Mouse (Mus musculus) gastrocnemius, adult 8-10 months (tissue): Measurements from ENCODE around the gene Gm21970. TPM values are rescaled to one million over a fixed set of nuclear protein-coding genes. Genes with fewer than 3 reads are reported as not detected.
A peak's percentile ranks its signal among the peaks of the same experiment; 100 is the strongest.

Experiments
- DNase-seq, 2 experiments: peaks; one replicate each; pipeline ENCODE4 v3.0.0; 2022; ENCODE audit warnings: low spot score in 2 of 2
- total RNA-seq, 4 experiments: library from RNA; stranded (reverse); gene quantifications; 2 replicates each; pipeline ENCODE4 v1.2.4; 2022

Gm21970 gene
- total RNA-seq, 4 experiments from 2014 or later: 1.3 TPM; not detected in 3

DNA sequence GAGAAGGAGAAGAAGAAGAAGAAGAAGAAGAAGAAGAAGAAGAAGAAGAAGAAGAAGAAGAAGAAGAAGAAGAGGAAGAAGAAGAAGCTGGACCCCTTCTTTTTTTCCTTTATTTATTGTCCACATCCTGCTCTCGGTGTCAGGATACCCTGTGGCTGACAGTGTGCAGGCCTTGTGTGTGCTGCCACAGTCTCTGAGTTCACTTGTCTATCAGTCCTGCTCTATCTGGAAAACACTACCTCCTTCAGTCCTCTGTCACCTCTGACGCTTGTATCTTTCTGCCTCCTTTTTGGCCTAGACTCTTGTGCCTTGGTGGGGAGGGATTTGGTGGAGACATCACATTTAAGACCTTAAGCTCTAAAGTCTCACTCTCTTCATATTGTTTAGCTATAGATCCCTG is 71.9 kb downstream of the Gm21970 start:
- DNase-seq: no peak

DNA sequence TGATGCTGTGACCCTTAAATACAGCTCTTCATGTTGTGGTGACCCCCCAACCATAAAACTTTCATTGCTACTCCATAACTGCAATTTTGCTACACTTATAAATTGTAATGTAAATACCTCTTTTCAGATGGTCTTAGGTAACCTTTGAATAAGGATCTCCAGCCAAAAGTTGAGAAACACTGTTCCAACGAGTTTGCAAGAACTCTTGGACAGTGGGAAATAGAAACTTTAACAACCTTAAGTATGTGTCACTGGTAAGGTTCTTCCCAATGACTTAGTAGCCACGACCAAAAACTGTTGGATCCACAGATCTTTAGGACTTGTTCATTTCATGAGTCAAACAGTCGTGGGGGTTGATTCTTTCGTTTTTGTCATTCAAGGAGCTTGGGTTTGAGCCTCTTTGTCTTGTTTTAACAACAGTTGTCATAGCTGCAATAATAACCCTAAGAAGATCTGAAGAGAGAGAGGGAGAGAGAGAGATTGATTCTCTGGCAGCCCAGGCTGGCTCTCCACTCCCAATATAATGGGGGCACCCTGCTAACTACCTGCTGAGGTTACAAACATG is 72.4 kb downstream of the Gm21970 start:
- DNase-seq: no peak

DNA sequence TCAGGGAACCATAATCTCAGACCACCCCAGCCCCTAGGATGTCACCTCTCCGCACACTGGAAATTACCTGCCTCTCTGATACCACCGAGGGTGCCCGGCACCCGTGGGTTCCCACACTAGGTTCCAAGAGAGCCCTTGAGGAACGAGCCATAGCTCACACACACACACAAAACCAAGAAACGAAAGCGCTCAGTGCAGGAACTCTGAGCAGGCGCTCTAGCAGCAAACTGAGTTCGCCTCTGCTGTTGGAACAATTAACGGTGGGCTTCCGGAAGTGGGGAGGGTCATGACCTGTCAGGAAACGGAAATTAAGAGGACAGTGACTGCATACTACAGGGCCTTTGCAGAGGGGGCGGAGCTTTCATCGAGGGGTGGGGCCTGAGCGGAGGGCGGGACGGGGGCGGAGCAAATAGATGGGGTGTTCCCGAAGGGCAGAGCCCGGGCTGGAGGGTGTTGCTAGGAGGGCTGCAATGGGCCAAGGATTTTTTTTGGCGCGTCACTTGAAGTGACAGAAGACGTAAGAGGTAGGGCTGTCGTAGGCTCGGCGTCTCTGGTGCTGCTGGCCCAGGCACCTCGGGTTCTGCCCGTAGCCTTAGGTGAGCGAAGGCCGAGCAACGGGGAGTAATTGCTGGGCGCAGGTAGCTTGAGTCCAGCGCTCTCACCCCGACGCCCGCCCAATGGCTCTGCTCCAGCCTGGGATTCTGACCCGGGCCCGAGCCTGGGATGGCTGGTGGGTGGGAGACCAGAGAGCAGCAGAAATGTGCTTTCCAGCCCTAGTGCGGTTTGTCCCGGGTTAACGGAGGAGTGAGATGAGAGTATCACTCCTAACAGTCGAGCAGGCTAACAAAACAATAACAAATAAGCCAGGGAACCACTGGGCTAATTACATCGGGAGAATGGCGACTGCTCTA is 73.3 kb downstream of the Gm21970 start:
- DNase-seq: peak; percentile 68 to 76

DNA sequence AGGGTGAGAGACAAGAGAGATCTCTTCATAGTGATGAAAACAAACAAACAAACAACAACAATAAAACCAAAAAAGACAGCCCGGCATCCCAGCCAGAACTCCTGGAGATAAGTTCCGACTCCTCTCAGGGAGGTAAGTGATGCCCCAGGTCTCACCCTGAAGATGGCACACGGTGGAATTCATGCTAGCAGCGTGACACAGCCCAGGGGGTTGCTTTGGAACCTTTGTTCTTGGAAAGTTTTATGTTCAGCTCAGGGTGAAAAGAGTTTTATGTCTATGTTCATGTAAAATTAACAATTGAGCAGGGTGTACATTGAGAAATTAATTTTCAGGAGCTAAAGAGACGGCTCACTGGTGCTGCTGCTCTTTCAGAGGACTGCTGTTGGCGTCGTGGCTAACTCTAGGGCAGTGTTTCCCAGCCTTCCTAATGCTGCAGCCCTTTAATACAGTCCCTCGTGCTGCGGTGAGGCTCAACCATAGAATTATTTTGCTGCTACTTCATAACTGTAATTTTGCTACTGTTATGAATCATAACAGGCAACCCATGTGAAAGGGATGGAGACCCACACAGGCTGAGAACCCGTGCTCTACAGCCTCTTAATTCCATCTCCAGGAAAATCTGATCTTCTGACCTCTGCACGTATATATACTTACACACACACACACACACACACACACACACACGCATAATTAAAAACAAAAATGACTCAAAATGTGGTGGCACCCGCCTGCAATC is 74.2 kb downstream of the Gm21970 start:
- no peak for DNase-seq

DNA sequence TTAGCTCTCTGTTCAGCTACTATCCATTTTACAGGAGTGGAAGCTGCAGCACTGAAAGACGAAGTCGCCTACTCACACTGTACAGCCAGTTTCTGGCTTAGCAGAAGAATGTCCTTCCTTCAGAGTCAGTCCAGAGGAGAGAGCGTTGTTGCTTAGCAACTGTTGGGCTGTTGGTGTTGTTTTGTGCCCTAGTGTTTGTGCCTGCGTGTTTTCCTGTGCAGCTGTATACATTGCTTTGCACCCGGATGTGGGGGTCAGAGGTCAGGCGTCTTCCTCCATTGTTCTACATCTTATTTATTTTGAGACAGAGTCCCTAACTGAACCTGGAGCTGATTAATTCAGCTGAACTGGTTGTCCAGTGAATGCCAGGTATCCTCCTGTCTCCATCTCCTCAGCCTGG is 75.0 kb downstream of the Gm21970 start:
- DNase-seq: no peak

Other genes starting within 250 kb of the Gm21970 start
- not detected for gene Olig2, start 166.3 kb upstream of the Gm21970 start, total RNA-seq
- gene Olig1, start 121.9 kb upstream of the Gm21970 start, total RNA-seq: not detected
- 1 to 10 TPM; 2.6 to 5.1 (median 4.2) TPM for gene Ifnar2, start 18.9 kb upstream of the Gm21970 start, total RNA-seq
- gene Il10rb, start 14.4 kb downstream of the Gm21970 start, total RNA-seq: 1 to 10 TPM; 4.4 to 6.4 (median 5.0) TPM
- 10 to 100 TPM in 1 of 4 experiments, 1 to 10 TPM in 3; 8.4 to 10.3 (median 8.6) TPM for gene Ifnar1, start 93.5 kb downstream of the Gm21970 start, total RNA-seq
- gene Ifngr2, start 155.4 kb downstream of the Gm21970 start, total RNA-seq: 10 to 100 TPM; 44.2 to 57.1 (median 54.9) TPM
- gene Tmem50b, start 206.1 kb downstream of the Gm21970 start, total RNA-seq: 10 to 100 TPM; 12.0 to 14.8 (median 13.2) TPM
- 10 to 100 TPM; 17.2 to 20.8 (median 19.4) TPM for gene Dnajc28, start 227.3 kb downstream of the Gm21970 start, total RNA-seq